Mouse (Mus musculus) embryonic facial prominence, embryonic 10.5 days (tissue): Measurements from ENCODE around the gene Tmem19. TPM values are rescaled to one million over a fixed set of nuclear protein-coding genes. Genes with fewer than 3 reads are reported as not detected.

Experiments
- DNase-seq: peaks from one replicate; pipeline ENCODE4 v3.0.0-alpha.2; 2017; ENCODE audit warnings: low spot score
- H3K27ac ChIP-seq: fragments of 300-500 bp; sonication (generic); replicated peaks from 2 replicates; pipeline ENCODE4 v1.5.1; 2016; ENCODE audit warnings: mild to moderate bottlenecking
- H3K27me3 ChIP-seq: fragments of 300-500 bp; sonication (generic); replicated peaks from 2 replicates; pipeline ENCODE4 v1.6.1; 2016; ENCODE audit warnings: low read depth, mild to moderate bottlenecking; ENCODE audit not compliant: poor library complexity, severe bottlenecking
- H3K36me3 ChIP-seq: fragments of 300-500 bp; sonication (generic); replicated peaks from 2 replicates; pipeline ENCODE4 v1.6.1; 2016; ENCODE audit warnings: mild to moderate bottlenecking, moderate library complexity
- H3K4me1 ChIP-seq: fragments of 300-500 bp; sonication (generic); 2 replicates; pipeline ENCODE4 v1.6.1; 2016
- H3K4me3 ChIP-seq: fragments of 300-500 bp; sonication (generic); 2 replicates; pipeline ENCODE4 v1.5.1; 2016; ENCODE audit warnings: mild to moderate bottlenecking, moderate library complexity
- H3K9me3 ChIP-seq: fragments of 300-500 bp; sonication (generic); 2 replicates; pipeline ENCODE4 v1.6.1; 2016; ENCODE audit warnings: mild to moderate bottlenecking
- WGBS: fragments of 180-500 bp; shearing (Covaris S2); methylation state at CpG from one replicate; pipeline ENCODE4 v1.1.7; 2016; 5-methylcytosine and 5-hydroxymethylcytosine counted together
- polyA plus RNA-seq: library from polyadenylated mRNA; unstranded; fragments of >200 nt; fragmentation: Nextera tagmentation; extraction: Ambion mirVana; gene quantifications from 2 replicates; pipeline ENCODE4 v1.2.1, GENCODE M21; 2016

The Tmem19 gene
- polyA plus RNA-seq, 1 experiment from 2014 or later = 26.1 TPM

DNA sequence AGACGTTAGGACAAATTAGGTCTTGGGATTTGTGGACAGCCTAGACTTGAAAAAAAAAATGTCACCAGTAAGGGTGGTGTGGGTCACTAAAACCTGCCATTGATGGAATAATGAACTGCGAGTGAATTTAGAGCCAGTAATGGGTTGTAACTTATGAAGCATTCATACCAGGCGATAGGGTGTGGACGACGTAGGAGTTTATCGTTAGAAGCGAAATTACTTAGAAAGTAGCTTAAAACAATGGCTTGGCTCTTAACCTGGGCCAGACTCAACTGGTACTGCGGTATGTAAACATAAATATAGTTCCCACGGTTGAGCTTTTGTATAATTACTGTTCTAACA lies 293 bp upstream of the Tmem19 start:
- 7% methylated on average over 9 of the region's 9 CpGs for WGBS
- Histone ChIP-seq H3K9me3 (no peaks in the 10 kb centered on the region), H3K4me1 (peaks cover 21% of the 10 kb centered on the region), H3K4me3 (peak overlapping the region; percentile 68), H3K27me3 (no peaks in the 10 kb centered on the region), H3K27ac (peak overlapping the region; percentile 92), H3K36me3 (no peaks in the 10 kb centered on the region)
- no peak for DNase-seq

DNA sequence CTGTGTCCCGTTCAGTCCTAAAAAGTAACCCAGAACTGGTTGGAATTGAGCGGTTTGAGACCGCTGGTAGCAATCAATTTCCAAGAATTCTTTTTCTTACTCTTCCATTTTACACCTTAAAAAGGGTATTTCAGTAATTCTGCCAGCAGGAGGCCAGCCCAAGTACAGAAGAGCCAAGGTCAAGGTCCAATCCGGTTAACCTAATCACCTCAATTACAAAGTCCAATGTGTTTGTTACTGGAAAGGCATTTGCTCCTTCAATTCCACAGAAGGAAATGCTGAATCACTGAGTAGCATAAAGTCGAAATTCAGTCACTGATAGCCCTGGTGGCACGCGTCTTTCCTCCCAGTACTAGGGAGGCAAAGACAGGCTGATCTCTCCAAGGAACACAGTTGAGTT lies 3.2 kb downstream of the Tmem19 start:
- WGBS = 92% methylated on average over 7 of the region's 7 CpGs
- H3K27me3 ChIP-seq = no peaks in the 10 kb centered on the region

DNA sequence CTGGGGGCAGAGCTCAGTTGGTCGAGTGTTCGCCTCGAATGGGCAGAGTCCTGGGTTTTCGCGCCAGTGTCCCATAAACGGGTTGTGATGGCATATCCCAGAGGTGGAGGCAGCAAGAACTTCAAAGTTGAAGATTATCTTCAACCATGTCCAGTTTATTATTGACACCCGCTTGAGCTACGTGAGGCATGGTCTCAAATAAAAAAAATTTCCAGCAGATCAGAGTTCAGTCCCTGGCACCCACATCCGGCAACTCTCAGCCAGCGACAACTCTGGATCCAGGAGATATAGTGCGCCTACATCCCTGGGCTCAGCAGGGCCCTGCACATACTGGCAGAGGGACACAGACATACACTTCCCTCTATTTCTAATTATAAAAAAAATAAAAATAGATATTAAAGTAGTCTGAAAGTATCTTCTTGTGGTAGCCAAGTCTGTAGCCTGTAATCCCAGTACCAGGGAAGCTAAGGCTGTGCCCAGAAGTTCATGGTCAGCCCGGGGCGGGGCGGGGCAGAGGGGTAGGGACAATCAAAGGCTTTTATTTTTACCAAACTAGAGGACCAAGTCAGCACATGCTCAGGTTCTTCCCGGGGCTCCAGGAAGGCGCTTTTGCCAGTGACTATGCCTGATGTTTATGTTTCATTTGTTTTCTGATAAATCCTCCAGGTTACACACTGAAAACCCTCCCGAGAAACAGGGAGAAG lies 3.9 kb downstream of the Tmem19 start:
- Histone ChIP-seq H3K27ac (no peak overlapping the region), H3K4me1 (peaks cover 21% of the 10 kb centered on the region), H3K27me3 (no peaks in the 10 kb centered on the region), H3K4me3 (no peak overlapping the region), H3K9me3 (no peaks in the 10 kb centered on the region), H3K36me3 (peaks cover 16% of the 10 kb centered on the region)
- 92% methylated on average over 17 of the region's 17 CpGs for WGBS
- no peak for DNase-seq

More for the DNA sequence above, 3.2 kb downstream of the Tmem19 start:
- H3K4me1 ChIP-seq = peaks cover 21% of the 10 kb centered on the region
- H3K36me3 ChIP-seq = peaks cover 16% of the 10 kb centered on the region
- no peak for DNase-seq
- H3K27ac ChIP-seq = no peak overlapping the region
- H3K4me3 ChIP-seq = no peak overlapping the region
- H3K9me3 ChIP-seq = no peaks in the 10 kb centered on the region

DNA sequence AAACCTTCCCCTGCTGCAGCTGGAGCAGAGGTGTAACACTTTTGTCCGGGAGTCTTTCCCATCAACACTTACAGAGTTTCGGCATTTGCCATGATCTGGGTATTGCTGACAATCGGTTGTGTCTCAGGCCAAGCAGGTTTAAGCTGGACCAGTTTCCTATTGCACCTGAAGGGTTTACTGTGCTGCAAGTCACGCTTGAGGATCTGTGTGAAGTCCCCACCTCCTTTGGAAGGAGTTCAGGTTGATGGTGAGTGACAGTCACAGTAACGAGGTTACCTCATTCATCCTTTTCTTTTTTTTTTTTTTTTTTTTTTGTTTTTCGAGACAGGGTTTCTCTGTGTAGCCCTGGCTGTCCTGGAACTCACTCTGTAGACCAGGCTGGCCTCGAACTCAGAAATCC lies 6.2 kb downstream of the Tmem19 start:
- no peak overlapping the region for H3K27ac ChIP-seq
- 84% methylated on average over 6 of the region's 7 CpGs for WGBS
- peaks cover 16% of the 10 kb centered on the region for H3K36me3 ChIP-seq
- H3K27me3 ChIP-seq = no peaks in the 10 kb centered on the region
- no peak for DNase-seq
- H3K4me1 ChIP-seq = peaks cover 6% of the 10 kb centered on the region
- no peaks in the 10 kb centered on the region for H3K9me3 ChIP-seq
- no peak overlapping the region for H3K4me3 ChIP-seq

DNA sequence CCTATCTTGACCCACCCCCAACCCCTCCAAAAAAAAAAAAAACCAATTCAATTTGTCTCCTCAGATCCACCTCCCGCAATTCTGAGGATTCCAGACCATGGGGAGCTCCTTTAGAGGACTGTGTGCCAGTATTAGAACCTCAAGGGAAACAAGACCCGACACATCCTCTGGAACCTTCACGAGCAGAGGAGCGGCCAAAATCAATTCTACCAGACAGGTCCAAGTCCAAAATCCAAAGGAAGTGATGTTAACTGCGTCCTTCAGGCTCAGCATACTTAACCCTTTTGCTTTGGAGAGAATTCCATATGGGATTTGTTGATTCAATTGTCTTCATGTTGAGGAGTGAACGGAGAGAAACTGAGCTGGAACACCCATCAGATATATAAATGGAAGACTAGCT lies 7.3 kb downstream of the Tmem19 start:
- Histone ChIP-seq H3K27ac (no peak overlapping the region), H3K27me3 (no peaks in the 10 kb centered on the region), H3K4me3 (no peak overlapping the region), H3K36me3 (peaks cover 16% of the 10 kb centered on the region), H3K4me1 (no peaks in the 10 kb centered on the region), H3K9me3 (no peaks in the 10 kb centered on the region)
- DNase-seq = no peak
- 89% methylated on average over 6 of the region's 6 CpGs for WGBS

DNA sequence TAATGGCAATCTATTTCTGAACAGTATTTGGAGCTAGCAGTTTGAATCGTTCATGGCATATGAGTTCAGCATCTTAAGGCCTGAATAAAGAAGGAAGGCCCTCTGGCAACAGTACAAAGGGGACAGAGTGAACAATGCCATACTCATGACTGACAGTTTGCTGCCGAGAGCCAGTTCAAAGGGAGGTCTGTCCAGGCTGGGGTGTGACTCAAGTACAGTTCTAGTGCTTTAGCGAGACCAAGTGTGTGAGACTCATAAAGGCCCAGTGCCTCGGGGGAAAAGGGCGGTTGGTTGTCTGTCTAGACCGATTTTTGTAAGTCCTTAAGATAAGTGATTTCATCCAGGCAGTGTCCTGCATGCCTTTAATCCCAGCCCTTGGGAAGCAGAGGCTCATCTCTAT lies 7.7 kb downstream of the Tmem19 start:
- Histone ChIP-seq H3K4me3 (no peak overlapping the region), H3K9me3 (no peaks in the 10 kb centered on the region), H3K27ac (no peak overlapping the region), H3K4me1 (no peaks in the 10 kb centered on the region), H3K36me3 (peaks cover 16% of the 10 kb centered on the region), H3K27me3 (no peaks in the 10 kb centered on the region)
- 72% methylated on average over 6 of the region's 6 CpGs for WGBS
- no peak for DNase-seq

DNA sequence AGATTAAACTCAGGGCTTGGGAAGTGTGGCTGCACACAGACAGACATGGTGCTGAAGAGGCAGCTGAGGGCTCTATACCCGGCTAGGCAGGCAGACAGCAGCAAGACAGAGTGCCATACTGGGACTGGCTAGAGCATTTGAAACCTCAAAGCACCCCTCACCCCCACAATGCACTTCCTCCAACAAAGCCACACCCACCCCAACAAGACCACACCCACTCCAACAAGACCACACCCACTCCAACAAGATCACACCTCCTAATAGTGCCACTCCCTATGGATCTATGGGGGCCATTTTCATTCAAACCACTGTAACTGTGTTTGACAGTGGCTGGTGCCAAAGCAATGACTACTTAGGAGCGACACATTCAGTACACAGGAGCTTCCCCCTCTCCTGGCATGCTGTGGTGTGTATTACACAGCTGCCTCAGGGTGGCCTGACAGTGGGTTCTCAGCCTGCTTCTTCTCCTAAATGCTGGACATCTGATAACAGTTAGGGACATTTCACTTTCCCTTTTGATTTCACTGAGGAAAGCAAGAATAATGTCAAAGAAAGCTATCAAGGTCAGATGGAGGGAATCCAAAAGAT lies 11.4 kb downstream of the Tmem19 start:
- no peak for DNase-seq
- Histone ChIP-seq H3K27ac (no peak overlapping the region), H3K36me3 (peaks cover 16% of the 10 kb centered on the region), H3K4me3 (no peak overlapping the region), H3K4me1 (no peaks in the 10 kb centered on the region), H3K9me3 (no peaks in the 10 kb centered on the region), H3K27me3 (no peaks in the 10 kb centered on the region)
- WGBS = 71% methylated on average over 2 of the region's 2 CpGs

DNA sequence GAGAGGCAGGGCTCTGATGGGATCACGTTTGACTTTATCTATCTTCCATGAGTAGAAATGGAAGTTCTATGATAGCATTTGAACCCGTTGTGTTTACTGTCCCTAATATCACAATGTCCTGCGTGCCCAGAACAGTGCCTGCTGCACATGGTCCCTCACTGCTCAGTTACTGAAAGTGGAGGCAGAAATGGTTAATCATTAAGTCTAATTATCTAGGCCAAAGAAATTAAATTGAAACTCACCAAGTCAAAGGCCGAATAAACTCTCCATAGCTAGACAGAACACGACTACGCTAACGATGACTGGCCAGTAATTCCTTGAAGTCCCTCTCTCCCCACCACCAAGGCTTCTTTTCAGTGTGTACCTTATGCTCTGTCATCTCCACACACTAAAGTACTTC lies 12.8 kb downstream of the Tmem19 start:
- H3K9me3 ChIP-seq = no peaks in the 10 kb centered on the region
- no peaks in the 10 kb centered on the region for H3K4me1 ChIP-seq
- no peak for DNase-seq
- H3K27ac ChIP-seq = no peak overlapping the region
- H3K36me3 ChIP-seq = peaks cover 24% of the 10 kb centered on the region
- H3K4me3 ChIP-seq = no peak overlapping the region
- no peaks in the 10 kb centered on the region for H3K27me3 ChIP-seq
- WGBS = 90% methylated on average over 7 of the region's 7 CpGs

DNA sequence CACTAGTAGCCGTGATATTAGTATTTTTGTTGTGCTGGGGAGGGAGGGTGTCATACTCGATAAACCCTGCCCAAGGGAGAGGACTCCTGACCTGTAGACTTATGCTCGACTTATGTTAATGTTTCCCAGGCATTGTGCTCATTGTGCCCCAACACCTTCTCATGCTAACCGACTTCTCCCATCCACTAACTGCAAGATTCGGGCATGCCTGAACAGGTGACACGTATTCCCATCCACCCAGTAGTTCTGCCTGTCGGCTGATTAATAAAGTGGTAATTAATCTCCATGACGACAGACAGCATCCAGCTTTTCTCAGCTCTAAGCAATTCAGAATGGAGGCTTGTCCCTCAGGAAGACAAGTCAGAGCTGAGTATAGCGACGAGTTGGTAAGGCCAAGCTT lies 13.3 kb downstream of the Tmem19 start:
- Histone ChIP-seq H3K4me1 (no peaks in the 10 kb centered on the region), H3K36me3 (peaks cover 25% of the 10 kb centered on the region), H3K9me3 (no peaks in the 10 kb centered on the region), H3K27ac (no peak overlapping the region), H3K27me3 (no peaks in the 10 kb centered on the region), H3K4me3 (no peak overlapping the region)
- 80% methylated on average over 10 of the region's 10 CpGs for WGBS
- DNase-seq = no peak

DNA sequence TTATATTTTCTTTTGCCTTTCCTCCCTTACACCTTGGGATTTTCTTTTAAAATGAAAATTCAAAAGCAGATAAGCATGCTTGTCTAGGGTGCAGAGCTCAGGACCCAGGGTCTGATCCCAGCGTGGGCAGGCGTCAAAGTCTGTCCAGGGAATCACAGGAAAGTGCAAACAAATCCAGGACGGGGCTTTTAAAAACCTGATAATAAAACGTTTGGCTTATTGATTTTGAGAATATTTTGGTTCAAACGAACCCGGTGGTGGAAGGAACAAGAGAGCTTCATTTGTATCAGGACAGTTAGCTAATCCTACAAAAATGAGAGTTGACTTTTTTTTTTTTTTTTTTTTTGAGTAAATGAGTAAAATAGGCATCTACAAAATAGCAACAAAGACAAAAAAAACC lies 14.2 kb downstream of the Tmem19 start:
- DNase-seq = no peak
- H3K4me3 ChIP-seq = no peak overlapping the region
- H3K36me3 ChIP-seq = peaks cover 32% of the 10 kb centered on the region
- H3K9me3 ChIP-seq = no peaks in the 10 kb centered on the region
- no peak overlapping the region for H3K27ac ChIP-seq
- no peaks in the 10 kb centered on the region for H3K4me1 ChIP-seq
- H3K27me3 ChIP-seq = no peaks in the 10 kb centered on the region
- WGBS = 84% methylated on average over 6 of the region's 6 CpGs

DNA sequence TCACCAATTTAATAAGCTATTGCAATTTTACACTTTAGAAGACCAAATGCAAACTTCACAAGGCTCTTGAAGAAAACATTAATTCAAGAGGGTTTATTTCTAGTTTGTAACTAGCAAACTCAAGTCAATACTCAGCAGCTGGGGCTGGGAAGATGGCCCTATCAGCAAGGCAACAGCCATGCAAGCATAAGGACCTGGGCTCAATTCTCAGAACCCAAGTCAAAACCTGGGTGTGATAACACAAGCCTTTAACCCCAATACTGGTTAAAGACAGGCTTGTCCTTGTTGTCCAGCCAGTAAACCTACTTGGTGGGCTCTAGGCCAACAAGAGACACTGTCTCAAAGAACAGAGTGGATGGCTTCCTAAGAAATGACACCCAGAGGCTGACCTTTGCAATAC lies 15.9 kb downstream of the Tmem19 start:
- Histone ChIP-seq H3K27me3 (no peaks in the 10 kb centered on the region), H3K9me3 (no peaks in the 10 kb centered on the region), H3K4me3 (no peak overlapping the region), H3K27ac (no peak overlapping the region), H3K36me3 (peaks cover 45% of the 10 kb centered on the region), H3K4me1 (no peaks in the 10 kb centered on the region)
- DNase-seq = no peak

DNA sequence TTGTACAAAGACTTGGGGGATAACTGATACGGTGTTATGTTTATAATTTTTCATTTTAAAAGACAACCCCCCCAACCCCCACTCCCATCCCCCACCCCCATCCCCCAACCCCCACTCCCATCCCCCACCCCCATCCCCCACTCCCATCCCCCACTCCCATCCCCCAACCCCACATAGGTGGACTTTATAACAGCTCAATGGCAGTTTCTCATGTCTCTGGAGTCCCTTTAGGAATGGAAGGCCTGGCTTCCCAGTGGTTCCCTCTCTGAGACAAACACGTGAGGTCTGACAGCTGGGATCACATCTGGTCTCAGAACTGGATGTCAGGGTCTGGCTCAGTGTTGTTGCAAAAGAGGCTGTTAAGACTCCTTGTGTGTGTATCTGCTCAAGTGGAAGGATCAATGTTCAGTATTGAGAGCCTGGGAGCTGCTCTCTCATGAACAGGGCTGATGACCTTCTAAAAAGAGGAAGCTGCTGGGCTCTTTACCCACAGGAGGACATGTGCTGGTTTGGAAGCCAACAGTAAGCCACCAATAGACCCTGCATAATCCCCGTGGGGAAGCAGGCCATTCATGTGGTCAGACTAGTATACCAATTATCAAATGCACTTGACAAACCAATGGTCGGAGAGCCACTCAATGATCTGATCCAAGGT lies 19.4 kb downstream of the Tmem19 start:
- H3K36me3 ChIP-seq = peaks cover 49% of the 10 kb centered on the region
- H3K27me3 ChIP-seq = no peaks in the 10 kb centered on the region
- no peak overlapping the region for H3K4me3 ChIP-seq
- WGBS = 87% methylated on average over 4 of the region's 4 CpGs
- no peak overlapping the region for H3K27ac ChIP-seq
- DNase-seq = no peak
- no peaks in the 10 kb centered on the region for H3K4me1 ChIP-seq
- H3K9me3 ChIP-seq = no peaks in the 10 kb centered on the region

DNA sequence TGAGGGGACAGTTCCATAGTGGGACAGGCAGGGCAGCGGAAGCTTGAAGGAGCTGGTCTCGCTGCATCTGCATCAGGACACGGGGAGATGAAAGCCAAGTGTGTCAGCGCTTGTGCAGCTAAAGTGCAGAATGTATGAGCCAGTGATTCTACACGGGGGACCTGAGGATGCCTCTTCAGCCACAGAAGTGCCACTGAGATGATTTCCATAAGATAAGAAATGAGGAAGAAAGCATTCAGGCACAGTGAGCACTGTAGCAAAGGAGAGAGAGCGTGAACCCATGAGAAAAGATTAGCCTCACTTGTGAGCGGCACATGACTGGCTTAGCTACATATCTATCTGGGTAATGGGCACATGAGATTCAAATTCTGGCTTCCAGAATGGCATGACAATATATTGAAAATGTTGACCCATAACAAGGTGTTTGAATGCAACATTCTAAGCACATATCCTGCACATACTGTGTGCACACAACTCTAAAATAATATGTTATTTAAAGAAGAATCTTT lies 22.4 kb downstream of the Tmem19 start:
- Histone ChIP-seq H3K27ac (no peak overlapping the region), H3K4me1 (no peaks in the 10 kb centered on the region), H3K4me3 (no peak overlapping the region), H3K9me3 (no peaks in the 10 kb centered on the region), H3K27me3 (no peaks in the 10 kb centered on the region), H3K36me3 (peaks cover 28% of the 10 kb centered on the region)
- no peak for DNase-seq
- 93% methylated on average over 7 of the region's 7 CpGs for WGBS
